Mouse (Mus musculus) heart, embryonic 11.5 days (tissue): ENCODE data around the gene Ttc34. TPM values are rescaled to one million over a fixed set of nuclear protein-coding genes. Genes with fewer than 3 reads are reported as not detected.

ENCODE experiments used
- ATAC-seq: fragments of 200-750 bp; cut with Nextera tagmentation; replicated peaks from 2 replicates; pipeline ENCODE4 v1.8.0; 2017; ENCODE audit warnings: moderate library complexity; ENCODE audit not compliant: insufficient number of reproducible peaks, low FRiP score, low TSS enrichment
- H3K27ac ChIP-seq: fragments of 300-500 bp; sonication (generic); 2 replicates; pipeline ENCODE4 v1.5.1; 2014; ENCODE audit warnings: mild to moderate bottlenecking, low read depth, low read length
- H3K27me3 ChIP-seq: fragments of 300-500 bp; sonication (generic); 2 replicates; pipeline ENCODE4 v1.6.1; 2014; ENCODE audit warnings: mild to moderate bottlenecking, low read length, mixed read lengths; ENCODE audit not compliant: control insufficient read depth, insufficient read depth
- H3K36me3 ChIP-seq: fragments of 300-500 bp; sonication (generic); 2 replicates; pipeline ENCODE4 v1.6.1; 2014; ENCODE audit warnings: mild to moderate bottlenecking, low read length, moderate library complexity, mixed read lengths; ENCODE audit not compliant: control insufficient read depth, insufficient read depth
- H3K4me1 ChIP-seq: fragments of 300-500 bp; sonication (generic); 2 replicates; pipeline ENCODE4 v1.6.1; 2014; ENCODE audit warnings: low read length; ENCODE audit not compliant: control insufficient read depth, insufficient read depth
- H3K4me2 ChIP-seq: fragments of 300-500 bp; sonication (generic); 2 replicates; pipeline ENCODE4 v1.6.1; 2014; ENCODE audit warnings: mild to moderate bottlenecking, moderate library complexity
- H3K4me3 ChIP-seq: fragments of 300-500 bp; sonication (generic); 2 replicates; pipeline ENCODE4 v1.5.1; 2014; ENCODE audit warnings: low read depth, low read length
- H3K9ac ChIP-seq: fragments of 300-500 bp; sonication (generic); 2 replicates; pipeline ENCODE4 v1.6.1; 2014; ENCODE audit warnings: mild to moderate bottlenecking, low read depth, low read length, moderate library complexity
- H3K9me3 ChIP-seq: fragments of 300-500 bp; sonication (generic); replicated peaks from 2 replicates; pipeline ENCODE4 v1.6.1; 2016; ENCODE audit warnings: low read length; ENCODE audit not compliant: control insufficient read depth
- WGBS: fragments of 180-500 bp; shearing (Covaris S2); extraction: QIAGEN DNeasy Blood & Tissue Kit; methylation state at CpG from one replicate; pipeline ENCODE4 v1.1.7; 2014; ENCODE audit not compliant: insufficient replicate concordance; 5-methylcytosine and 5-hydroxymethylcytosine counted together
- polyA plus RNA-seq: library from polyadenylated mRNA; unstranded; fragments of >200 nt; fragmentation: Nextera tagmentation; extraction: Ambion mirVana; gene quantifications from 2 replicates; pipeline ENCODE4 v1.2.1, GENCODE M21; 2014

The Ttc34 gene
- polyA plus RNA-seq, result 0.35 and 0.52 TPM in 2 replicates

DNA sequence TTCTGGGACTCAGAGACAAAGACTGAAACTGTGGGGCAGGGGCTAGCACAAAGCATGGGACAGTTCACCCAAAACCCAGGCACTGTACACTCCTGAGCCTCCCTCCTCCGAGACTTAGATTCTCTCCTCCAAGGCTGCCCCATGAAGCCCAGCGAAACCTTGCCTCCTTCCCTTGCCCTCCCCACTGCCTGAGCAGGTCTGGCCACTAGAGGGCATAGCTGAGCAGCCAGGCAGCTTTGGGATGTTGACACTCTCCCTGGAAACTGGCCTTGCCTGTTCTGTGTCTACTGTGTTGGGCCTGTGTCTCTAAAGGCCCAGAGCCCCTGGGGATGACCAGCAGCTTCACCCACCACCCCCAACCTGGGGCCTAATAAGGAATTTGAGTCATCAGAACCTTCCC, at the start of gene Ttc34:
Gene Ttc34 (plus strand): TSS at position 290 of the 400 bp plus-strand sequence.
- Histone ChIP-seq H3K4me3 (no peak within 1 kb of the TSS), H3K27me3 (peaks cover 10% of the 10 kb centered on the region), H3K36me3 (no peaks in the 10 kb centered on the region), H3K4me2 (no peak within 1 kb of the TSS), H3K9ac (no peak within 1 kb of the TSS), H3K4me1 (no peaks in the 10 kb centered on the region), H3K9me3 (no peaks in the 10 kb centered on the region), H3K27ac (no peak within 1 kb of the TSS)
- ATAC-seq, result no peak
- 53% methylated on average over 2 of the region's 2 CpGs for WGBS

DNA sequence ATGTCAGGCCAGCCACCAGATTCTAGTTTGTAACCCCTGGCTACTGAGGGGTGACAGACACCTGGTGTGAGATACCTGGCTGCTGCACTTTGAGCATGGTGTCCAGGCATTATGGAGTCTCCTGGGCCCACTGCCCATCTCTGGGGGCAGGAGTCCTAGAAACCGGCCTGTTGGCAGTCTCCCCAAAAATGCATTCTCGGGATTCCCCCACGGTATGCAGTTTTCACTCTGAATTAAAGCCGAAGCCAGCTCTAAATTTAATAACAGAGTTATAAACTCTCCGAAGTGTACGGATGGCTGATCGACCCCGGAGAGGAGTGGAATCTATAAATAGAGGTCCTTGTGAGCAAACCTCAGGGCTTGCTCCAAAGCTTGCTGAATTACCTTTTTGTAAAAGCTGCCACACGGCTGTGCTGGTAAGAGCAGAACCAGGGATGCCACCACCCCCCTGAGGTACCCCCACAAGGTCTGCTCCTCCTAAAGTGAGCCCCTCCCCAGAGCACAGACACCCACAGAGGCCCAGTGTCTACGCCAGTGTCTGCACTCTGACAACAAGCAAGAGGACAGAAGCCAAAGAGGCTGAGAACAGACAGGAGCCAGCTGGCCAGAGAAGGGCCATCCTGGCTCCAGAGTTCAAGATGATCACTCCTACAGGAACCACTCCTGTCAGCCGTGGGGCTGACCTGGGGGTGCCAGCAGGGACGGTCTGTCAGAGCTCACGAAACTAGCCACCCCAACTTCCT, 49.1 kb upstream of the Ttc34 start:
- no peak overlapping the region for H3K4me2 ChIP-seq
- H3K9ac ChIP-seq, result peak overlapping the region; percentile 18; the same call in 1 of the 2 replicates

DNA sequence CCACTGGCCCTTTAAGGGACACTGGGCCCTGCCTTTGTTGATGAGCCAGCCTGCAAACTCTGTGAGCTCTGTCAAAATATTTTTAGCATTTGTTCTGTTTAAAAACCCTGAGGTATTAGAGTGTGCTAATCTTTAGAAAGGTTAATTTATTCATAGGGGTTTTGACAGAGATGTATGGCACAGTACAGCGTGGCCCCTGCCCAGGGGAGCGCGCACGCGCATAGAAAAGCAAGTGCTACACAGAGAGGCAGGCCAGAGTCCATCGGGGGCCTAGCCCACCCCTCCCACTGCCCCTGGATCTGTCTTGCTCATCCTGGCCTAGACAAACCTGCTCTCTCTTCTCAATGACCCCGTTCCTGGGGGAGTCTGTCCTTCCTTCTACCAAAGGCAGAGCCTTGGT, 45.4 kb upstream of the Ttc34 start:
- H3K36me3 ChIP-seq, result no peaks in the 10 kb centered on the region
- 82% methylated on average over 7 of the region's 7 CpGs for WGBS
- no peak overlapping the region for H3K4me2 ChIP-seq

More for the DNA sequence above, 49.1 kb upstream of the Ttc34 start:
- H3K4me1 ChIP-seq, result peaks cover 32% of the 10 kb centered on the region
- H3K27ac ChIP-seq, result peak overlapping the region; percentile 12; the same call in 1 of the 2 replicates
- peaks cover under 1% of the 10 kb centered on the region; the same call in 1 of the 2 replicates for H3K27me3 ChIP-seq
- H3K4me3 ChIP-seq, result no peak overlapping the region
- 44% methylated on average over 13 of the region's 13 CpGs for WGBS
- no peak for ATAC-seq
- no peaks in the 10 kb centered on the region for H3K36me3 ChIP-seq
- no peaks in the 10 kb centered on the region for H3K9me3 ChIP-seq

GRCm38 (mm10) chr4:154793499-154793898, 43.8 kb upstream of the Ttc34 start:
- whole genome bisulfite sequencing, result 58% methylated on average over 7 of the region's 7 CpGs
- no peak overlapping the region for H3K27ac ChIP-seq

More for the DNA sequence above, 45.4 kb upstream of the Ttc34 start:
- H3K4me1 ChIP-seq, result peaks cover 13% of the 10 kb centered on the region
- H3K27me3 ChIP-seq, result peaks cover 6% of the 10 kb centered on the region; the same call in 1 of the 2 replicates
- no peak for ATAC-seq
- H3K4me3 ChIP-seq, result no peak overlapping the region
- H3K9ac ChIP-seq, result no peak overlapping the region
- no peak overlapping the region for H3K27ac ChIP-seq
- H3K9me3 ChIP-seq, result no peaks in the 10 kb centered on the region

DNA sequence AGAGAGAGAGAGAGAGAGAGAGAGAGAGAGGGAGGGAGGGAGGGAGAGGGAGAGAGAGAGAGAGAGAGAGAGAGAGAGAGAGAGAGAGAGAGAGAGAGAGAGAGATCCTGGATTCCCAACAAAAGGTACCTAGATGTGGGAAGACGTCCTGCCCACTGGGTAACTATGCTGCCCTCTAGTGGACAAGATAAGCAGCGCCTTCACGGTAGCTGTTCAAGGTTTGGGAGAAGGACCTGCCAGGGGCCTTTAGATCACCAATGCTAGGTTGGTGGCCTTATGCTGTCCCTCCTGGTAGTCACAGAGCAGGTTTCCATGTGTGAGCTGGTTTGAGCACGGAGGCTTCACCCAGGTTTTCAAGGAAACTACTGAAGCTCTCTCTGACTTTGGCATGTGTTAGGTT, 39.4 kb upstream of the Ttc34 start:
- no peak overlapping the region for H3K9ac ChIP-seq
- H3K4me1 ChIP-seq, result peaks cover 5% of the 10 kb centered on the region; the same call in 1 of the 2 replicates
- no peaks in the 10 kb centered on the region for H3K36me3 ChIP-seq
- no peaks in the 10 kb centered on the region for H3K9me3 ChIP-seq
- no peak overlapping the region for H3K4me2 ChIP-seq
- H3K27ac ChIP-seq, result no peak overlapping the region
- no peak overlapping the region for H3K4me3 ChIP-seq
- WGBS, result 1% methylated on average over 4 of the region's 4 CpGs
- ATAC-seq, result no peak
- H3K27me3 ChIP-seq, result peaks cover 38% of the 10 kb centered on the region

More at GRCm38 (mm10) chr4:154793499-154793898, 43.8 kb upstream of the Ttc34 start:
- Histone ChIP-seq H3K9me3 (no peaks in the 10 kb centered on the region), H3K27me3 (peaks cover 10% of the 10 kb centered on the region; the same call in 1 of the 2 replicates), H3K36me3 (no peaks in the 10 kb centered on the region), H3K4me2 (no peak overlapping the region), H3K4me3 (no peak overlapping the region), H3K4me1 (peaks cover 3% of the 10 kb centered on the region), H3K9ac (no peak overlapping the region)
- no peak for ATAC-seq

GRCm38 (mm10) chr4:154800543-154800942, 36.7 kb upstream of the Ttc34 start:
- no peak overlapping the region for H3K4me2 ChIP-seq
- peaks cover 5% of the 10 kb centered on the region; the same call in 1 of the 2 replicates for H3K4me1 ChIP-seq
- H3K9ac ChIP-seq, result no peak overlapping the region
- H3K27ac ChIP-seq, result no peak overlapping the region
- WGBS, result 66% methylated on average over 5 of the region's 5 CpGs
- no peaks in the 10 kb centered on the region for H3K36me3 ChIP-seq
- ATAC-seq, result no peak
- peaks cover 40% of the 10 kb centered on the region for H3K27me3 ChIP-seq
- no peaks in the 10 kb centered on the region for H3K9me3 ChIP-seq
- H3K4me3 ChIP-seq, result no peak overlapping the region

- Histone ChIP-seq H3K4me1 (peaks cover 5% of the 10 kb centered on the region; the same call in 1 of the 2 replicates), H3K4me2 (peak overlapping the region; percentile 52), H3K9me3 (no peaks in the 10 kb centered on the region), H3K9ac (no peak overlapping the region), H3K4me3 (peak overlapping the region; percentile 25), H3K27ac (no peak overlapping the region), H3K27me3 (peaks cover 36% of the 10 kb centered on the region), H3K36me3 (no peaks in the 10 kb centered on the region)
- ATAC-seq, result no peak
- WGBS, result 3% methylated on average over 26 of the region's 26 CpGs
Observed at GRCm38 (mm10) chr4:154802210-154802609, 35.0 kb upstream of the Ttc34 start.

- H3K9ac ChIP-seq, result no peak overlapping the region
- peaks cover 12% of the 10 kb centered on the region for H3K27me3 ChIP-seq
- H3K36me3 ChIP-seq, result no peaks in the 10 kb centered on the region
- no peak overlapping the region for H3K27ac ChIP-seq
- H3K4me3 ChIP-seq, result no peak overlapping the region
- no peaks in the 10 kb centered on the region for H3K9me3 ChIP-seq
- ATAC-seq, result 0 out of 2 replicates have a peak, but pooled peaks have one; percentile 16
- 29% methylated on average over 6 of the region's 6 CpGs for WGBS
- H3K4me1 ChIP-seq, result peaks cover 6% of the 10 kb centered on the region; the same call in 1 of the 2 replicates
- no peak overlapping the region for H3K4me2 ChIP-seq
Observed at GRCm38 (mm10) chr4:154825662-154826061, 11.6 kb upstream of the Ttc34 start.
